Mouse (Mus musculus) brain, adult 2 months (tissue): ENCODE measurements at regions not wholly inside any gene's neighbourhood (a gene's known extent, or its start where the extent isn't known, plus 50 kb on each side); places are given as distances from the start of the nearest gene placed in this dataset.

Source experiments
- DNase-seq: peaks from one replicate; pipeline ENCODE4 v3.0.0; 2011; ENCODE audit warnings: low read depth, low spot score

DNA sequence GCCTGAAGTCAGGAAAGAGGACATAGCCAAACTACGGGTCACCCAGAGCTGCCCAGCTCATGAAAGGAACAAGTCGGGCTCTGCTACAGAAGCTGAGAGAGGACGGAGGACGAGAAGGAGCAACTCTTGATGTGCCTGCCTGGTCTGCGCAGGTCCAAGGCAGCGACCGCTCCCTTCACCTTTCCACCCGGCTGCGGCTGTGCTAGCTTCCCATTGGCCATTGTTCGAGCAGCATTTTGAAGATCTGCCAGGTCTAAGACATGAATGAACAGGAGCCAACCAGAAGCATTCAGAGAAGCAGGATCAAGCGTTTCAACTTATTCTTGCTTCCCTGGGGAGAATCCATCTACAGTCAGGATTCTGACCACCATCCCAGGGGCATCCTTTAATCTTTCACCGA, 113.3 kb upstream of the Wnt4 start:
- DNase-seq, result no peak

DNA sequence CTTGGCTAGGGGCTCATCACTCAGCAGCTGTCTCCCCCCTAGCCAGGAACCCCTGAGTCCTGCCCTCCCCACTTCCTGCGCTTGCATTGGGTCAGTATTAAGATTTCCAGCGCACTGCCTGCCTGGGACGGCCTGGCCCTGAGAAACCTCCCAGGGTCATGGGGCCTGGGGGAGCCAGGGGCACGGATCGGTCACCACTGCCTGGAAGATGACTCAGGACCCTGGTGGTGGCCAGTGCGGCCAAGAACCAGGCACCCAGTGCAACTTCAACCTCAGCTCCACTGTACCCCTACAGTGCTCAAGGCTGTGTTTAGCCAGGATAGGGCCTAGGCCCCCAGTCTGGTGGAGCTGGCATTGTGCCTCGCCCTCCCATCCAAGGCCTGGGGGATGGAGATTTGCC, 111.9 kb upstream of the Zbtb40 start:
- no peak for DNase-seq

DNA sequence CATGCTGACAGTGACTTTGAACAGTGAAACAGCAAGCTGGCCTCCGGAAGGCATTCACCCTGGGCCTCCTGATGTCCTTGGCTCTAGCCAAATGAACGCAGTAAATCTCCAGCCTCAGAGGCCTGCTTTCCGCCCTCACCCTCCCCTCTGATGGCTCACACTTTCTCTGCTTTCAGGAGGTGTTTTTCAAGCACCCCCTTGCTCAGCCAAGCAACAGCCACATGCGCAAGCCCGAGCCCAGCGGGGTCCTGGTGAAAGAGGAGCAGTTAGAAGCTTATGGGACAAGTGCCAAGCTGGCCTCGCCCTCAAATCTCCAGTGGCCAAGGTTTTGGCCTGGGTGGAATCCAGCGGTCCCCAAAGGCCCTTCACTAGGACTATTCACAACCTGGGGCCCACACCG, 109.6 kb upstream of the Zbtb40 start:
- no peak for DNase-seq

DNA sequence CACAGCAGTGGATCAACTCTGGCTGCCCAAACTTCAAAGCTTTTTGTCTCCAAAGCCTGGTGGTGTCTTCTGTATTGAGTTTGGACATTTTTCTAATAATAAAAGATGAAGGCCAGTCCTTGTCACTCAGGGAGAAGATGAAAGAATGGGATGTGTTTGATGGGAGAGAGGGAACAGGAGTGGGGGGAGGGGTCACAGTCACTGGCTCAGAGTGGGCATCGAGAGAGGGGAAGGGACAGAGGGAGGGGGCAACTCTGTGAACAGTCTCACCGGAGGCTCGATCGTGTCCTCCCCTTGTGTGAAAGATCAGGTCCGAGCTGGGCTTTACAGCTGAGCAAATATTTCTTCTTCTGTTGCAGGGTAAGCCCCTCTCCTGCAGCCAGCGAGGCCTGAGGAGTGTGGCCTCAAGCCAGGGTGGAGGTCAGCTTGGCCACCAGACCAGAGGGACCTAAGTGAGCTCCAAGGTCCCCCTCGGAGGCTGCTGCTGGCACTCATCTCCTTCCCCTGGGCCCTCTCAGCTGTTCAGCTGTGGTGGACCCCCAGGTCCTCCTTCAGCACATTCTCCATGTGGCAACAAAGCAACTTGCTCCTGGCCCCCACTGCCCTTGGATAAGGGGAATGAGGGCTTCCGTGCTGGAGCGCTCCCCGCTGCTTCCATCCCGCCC, 108.0 kb upstream of the Zbtb40 start:
- peak; percentile 9 for DNase-seq

DNA sequence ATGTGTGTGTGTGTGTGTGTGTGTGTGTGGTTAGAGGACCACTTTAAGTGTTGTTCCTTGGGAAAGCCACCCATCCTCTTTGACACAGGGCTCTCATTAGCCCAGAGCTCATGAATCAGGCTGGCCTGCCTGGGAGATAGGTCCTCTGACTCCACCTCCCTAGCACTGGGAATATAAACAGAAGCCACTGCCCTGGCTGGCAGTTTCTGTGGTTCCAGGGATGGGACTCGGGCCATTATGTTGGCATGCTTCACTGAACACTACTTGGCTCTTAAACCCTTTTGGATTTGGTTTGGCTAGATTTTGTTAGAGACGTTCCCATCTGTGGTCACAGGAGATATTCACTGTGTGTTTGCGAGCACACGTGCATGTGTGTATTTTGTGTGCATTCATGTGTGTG, 100.2 kb upstream of the Zbtb40 start:
- DNase-seq, result peak; percentile 45

DNA sequence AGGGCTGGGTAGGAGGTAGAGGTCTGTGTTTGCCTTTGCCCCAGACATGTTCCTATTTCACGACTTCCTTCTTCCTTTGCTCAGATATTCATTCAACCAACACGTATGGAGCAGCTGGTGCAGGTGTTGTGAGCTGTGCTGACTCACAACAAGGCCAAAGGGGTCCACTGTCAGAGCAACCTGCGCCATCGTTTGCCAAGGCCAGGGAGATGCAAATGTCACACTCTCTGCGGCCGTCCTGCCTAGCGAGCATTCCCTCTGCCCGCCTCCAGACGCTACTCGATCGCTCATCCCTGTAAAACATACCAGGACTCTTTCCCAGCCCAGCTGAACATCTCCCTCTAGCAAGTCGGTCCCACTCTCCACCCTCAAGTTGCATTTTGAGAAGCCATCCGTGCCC, 99.2 kb upstream of the Zbtb40 start:
- DNase-seq, result no peak

DNA sequence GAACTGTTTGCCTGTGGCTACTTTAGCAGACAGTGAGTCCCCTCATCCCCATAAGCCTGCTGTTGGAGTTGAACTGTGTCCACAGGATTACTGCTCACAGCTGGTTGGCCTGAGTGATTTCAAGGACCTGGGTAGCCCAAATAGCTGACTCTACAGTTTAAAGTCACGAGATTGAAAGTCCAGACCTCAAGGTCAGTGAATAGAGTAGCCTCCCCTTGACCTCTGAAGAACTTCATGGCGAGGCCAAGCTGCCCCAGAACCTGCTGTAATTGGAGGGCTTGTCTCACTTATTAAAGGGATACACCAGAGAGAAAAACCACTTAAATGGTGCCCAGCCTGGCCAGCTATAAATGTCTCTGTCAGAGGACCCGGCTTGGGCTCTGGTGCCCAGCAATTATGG, 97.7 kb upstream of the Zbtb40 start:
- DNase-seq, result no peak

DNA sequence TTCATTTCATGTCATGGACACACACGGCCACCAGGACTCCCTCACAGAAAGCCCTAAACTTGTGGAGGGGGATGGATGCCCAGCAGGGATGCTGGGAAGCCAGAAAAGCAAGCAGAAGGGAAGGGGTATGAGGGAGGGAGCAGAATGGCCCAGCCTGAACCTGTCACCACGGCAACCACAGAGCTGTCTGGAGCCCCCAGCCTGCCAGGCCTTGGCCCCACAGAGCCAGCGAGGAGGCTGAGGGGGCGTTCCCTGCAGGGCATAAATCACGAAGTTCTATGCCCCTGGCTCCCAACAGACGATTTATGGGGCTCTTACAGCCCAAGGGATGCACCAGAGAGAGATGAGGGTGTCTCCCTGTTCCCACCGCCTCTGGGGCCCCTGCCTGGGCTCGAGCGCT, 93.7 kb upstream of the Zbtb40 start:
- no peak for DNase-seq

DNA sequence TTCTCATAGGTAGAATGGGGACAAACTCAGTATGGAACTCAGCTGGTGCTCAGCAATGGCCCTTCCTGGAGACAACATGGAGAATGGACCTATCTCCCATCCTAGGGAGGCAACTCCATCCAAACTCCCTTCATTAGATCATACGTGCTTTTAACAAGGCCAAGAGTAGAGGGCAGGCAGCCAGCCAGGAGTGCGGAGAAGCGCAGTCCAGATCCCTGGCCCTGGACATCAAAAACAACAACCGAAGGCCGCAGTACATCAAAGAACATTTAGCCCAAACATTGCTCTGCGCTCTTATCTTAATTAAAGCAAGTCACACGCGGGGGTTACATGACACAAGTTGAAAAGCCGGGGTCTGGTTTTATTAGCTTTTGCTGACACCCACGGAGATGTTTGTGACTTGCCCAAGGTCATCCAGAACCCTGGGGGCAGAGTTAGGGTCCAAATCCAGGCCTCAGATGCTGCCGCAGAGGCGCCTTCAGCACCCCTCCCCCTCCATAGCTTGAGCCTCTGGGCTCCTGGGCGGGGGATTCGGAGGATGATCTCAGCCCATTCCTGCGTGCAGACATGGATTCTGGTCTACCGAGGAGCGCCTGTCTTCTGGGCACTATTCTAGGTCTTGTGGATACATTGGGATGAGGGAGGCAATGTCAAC, 90.6 kb upstream of the Zbtb40 start:
- no peak for DNase-seq

DNA sequence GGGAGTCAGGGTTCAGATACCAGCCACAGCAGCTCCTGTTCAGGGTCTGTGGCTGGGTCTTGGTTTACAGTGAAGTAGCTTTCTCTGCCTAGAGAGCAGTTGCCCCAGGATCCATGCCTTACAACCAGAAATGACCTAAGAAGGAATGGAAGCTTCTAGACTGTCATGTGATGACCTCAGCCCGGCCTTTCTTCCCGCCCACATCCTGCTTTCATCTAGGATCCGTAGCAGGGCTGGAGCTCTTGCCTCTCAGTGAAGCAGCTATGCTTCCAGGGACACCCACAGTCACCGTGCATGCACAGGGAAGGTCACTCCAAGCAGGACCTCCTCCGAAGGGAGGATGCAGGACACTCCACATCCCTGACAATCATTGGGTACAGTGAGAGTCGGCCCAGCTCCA, 89.5 kb upstream of the Zbtb40 start:
- DNase-seq, result no peak

DNA sequence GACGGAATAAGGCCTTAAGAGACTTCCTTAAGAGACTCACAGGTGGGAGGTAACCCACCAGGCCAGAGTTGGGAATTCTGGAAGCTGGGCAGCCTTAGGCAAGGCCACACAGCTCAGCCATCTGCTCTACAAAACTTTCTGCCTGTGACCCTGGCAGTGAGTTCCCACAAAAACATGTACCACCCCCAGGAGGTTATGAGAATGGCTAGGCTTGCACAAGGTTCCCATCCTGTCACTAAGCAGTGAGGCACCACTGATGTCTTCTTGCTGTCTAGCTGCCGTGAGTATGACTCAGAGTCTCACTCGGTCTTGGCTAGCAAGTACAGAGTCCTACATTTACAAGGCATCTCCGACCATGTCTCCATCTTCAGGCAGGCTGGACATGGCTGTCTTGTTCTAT, 87.7 kb upstream of the Zbtb40 start:
- no peak for DNase-seq

DNA sequence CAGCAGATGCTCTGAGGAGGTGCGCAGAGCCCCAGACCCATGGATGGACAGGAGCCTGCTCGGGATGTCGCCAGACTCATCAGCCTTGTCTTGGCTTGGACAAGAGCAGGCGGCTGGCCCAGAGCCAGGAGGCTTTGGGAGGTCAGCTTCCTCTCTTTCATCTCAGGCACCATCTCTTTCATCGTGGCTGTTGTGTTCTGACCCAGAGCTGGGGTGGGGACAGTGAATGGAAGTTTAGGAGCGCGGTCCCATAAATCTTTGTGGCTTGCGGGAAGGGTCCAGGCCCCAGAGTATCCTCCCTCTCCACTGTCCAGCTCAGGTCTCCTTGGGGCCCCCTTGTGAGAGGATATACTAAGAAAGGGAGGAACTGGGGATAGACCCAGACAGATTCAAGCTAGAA, 87.2 kb upstream of the Zbtb40 start:
- no peak for DNase-seq

DNA sequence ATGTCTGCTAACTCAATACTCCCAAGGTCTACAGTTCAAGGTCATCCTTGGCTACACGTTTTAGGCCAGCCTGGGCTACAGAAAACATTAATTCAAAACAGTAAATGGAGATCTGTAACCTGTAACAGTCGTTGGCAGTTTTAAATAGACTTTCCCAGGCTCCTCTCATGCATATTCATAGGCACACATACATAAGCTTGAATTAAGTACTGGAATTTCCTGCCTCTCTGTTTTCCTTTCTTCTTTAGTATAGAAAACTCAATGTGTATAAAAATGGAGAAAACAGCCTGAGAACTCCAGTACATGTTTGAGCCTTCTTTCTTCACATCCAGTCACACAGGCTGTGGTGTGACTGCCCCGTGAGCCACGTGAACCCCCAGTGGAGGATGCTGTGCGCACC, 86.0 kb upstream of the Zbtb40 start:
- no peak for DNase-seq

DNA sequence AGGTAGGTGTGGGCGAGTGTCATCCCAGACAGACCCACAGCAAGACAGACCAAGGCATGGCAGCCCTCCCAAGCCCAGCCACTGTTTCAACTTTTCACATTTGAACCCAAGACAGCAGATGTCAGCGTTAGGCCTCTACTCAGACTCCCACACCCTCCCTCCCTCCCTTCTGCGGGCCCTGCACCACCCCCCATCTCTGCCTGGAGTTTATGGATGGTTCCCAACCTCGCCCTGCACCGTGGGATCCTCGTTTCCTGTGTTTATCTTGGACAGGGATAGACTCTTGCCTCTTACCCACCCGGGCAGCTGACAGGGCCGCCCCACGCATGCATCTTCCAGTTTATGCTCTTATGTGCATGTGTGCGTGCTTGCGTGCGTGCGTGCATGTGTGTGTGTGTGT, 85.2 kb upstream of the Zbtb40 start:
- no peak for DNase-seq

DNA sequence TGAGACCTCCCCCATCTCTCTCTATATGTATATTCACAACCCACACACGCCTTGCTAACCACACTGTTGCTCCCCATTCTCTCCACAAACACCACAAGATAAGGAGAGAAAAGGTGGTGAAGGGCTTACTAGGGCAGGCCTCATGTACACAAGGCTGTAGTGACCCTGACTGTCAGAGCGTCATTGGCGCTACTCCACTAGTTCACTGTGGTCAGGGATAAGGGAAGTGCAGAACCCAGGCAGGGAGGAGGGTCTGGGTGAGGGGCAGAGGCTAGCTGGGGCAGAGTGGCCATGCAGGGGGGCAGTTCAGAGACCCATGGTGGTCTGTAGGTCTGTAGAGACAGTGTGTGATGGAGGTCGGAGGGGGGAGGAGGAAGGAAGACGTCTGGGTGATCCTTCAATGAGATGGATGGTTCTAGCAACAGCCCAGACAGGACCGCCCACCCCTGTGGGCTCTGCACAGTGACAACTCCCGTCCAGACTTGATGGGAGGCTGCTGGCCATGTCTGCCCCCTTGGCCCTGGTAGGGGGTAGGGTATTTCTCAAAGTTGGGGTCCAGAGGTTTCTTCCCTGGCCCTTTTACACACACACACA, 82.1 kb upstream of the Zbtb40 start:
- no peak for DNase-seq

DNA sequence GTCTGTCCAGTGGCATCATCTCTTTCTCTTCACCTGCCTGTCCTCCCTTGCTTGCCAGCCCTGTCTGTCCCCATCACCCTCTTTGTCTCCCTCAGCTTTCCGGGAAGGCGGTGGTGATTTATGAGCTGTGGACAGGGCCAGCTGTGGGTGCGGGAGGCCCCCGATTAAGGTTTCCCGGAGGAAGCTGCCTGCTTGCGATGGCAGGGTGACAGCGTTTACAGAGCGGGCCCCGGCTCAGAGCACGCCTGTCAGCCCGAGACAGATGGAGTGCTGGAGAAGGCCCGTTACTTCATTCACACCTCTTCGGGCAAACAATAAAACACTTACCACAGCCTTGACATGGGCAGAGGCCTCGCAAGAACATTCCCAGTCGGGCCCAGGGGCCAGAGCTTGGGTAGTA, 79.6 kb upstream of the Zbtb40 start:
- DNase-seq, result no peak

DNA sequence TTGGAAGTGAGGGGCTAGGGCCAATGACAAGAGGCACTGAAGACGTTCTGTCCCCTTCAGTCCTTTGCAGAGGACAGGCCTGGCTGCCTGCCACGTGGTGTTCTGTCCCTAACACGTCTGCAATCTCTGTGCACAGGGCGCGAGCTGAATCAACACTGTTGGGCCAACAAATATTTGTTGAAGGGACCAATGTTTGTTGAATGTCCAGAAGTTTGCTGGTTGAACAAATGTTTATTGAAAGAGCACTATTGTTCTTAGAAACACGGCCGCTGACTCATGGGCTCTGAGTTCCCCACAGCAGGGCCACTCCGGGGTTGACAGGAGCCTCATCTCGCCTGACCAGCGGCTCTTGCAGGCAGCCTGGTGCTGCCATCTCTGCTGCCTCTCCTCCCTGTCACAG, 73.1 kb upstream of the Zbtb40 start:
- peak; percentile 50 for DNase-seq

DNA sequence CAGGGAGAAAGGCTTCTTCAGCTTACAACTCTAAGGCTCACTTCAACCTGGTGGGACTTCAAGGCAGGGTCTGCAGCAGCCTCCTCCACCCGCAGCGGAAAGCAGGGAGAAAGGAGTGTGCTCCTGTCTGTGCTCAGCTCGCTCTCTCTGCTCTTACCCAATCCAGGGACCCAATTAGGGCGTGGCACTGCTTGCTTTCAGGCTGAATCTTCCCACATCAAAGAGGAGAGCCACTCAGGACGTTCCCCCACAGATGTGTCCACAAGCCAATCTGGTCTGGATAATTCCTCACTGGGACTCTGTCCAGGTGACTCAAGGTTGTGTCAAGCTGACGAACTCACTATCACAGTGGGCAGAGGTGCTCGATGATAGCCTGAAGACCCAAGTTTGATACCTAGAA, 72.0 kb upstream of the Zbtb40 start:
- no peak for DNase-seq

DNA sequence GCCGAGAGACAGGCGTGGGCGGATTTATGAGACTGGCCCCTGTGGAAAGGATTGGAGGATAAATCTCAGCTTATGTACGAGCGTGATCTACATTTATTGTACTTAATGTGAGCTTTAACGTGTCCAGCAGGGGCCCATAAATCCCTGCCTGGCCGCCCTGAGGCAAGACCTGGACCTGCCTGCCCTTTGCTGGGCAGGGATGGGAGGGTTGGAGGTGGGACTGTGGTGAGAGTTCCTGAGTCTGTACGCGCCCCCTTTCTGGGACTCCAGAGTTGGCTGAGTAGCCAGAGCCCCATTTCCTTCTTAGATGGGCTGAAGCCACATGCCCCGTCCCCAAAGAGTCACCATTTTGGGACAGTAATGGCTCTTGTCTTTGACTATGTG, 69.7 kb upstream of the Zbtb40 start:
- no peak for DNase-seq

DNA sequence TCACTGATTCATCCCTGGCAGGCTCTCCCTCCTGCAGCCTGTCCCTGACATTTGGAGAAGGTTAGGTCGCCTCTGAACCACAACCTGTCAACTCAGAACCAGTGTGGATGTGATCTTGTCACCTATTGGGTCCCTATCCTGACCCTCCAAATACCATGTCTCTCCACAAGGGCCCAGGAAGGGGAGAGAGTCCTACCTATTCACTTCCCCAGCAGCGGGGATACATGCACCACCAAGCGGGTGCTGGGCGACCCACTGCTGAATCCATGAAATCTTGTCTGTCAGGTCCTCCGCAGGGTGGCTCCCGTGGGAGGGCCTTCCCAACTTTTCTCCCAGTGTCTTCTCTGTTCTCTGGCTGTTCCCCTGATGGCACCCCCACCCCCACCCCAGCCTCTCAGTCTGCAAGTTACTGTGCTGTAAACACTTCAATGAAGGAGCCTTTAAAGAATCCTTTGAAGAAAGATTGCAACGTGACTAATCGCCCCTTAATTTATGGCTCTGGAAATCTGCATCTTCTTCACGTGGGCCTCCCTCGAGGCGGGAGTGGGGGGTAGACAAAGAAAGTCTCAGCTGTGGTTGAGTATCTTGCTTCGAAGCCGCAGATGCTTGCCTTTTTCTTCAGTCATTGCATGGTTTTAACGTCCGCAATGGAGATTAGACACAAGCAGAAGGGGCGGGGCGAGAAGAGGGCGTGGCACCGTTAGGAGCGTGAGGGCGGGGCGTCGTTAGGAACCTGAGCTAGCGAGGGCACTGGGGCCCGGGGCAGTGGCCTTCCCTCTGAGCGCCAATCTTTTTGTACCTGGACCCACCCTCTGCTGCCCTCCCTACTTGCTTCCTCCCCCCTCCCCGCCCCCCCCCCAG, 69.1 kb upstream of the Zbtb40 start:
- DNase-seq, result peak; percentile 69

DNA sequence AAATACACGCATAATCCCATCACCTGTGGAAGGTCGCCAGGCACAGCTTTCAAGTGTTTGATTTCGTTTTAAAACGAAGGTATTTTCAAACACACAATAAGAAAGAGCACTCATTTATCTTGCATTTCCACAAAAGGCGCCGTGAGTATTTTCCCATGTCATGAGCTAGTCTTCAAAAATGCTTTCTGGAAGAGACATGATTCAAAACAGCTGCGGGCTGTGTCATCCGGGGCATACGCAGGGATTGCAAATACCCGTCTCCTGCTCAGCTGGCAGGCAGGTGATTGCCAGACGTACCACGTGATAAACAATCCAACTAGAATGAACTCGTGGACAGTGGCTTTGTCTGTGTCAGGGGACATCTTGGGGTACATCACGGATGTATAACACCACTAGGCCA, 66.5 kb upstream of the Zbtb40 start:
- DNase-seq, result no peak

DNA sequence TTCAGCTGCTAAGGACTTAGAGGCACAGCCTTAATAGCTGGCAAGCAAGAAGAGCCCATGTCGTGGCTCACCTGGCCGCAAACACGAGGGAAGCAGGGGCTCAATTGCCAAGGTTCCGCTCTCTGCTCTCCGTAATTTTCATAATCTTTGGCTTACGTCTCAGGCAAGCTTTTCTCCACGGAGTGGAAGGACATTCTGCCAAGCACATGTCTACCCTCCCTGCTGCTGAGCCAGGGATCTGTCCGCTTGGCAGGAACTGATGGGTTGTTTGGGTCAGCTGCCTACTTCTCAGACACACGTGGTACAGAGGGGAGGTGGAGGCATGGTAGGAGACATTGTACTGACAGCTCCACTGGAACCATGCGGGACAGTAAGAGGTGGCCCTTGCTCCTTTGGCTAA, 61.7 kb upstream of the Zbtb40 start:
- DNase-seq, result peak; percentile 61
